Mouse (Mus musculus): ENCODE results near the gene Nampt.
"Not testable (repeated sequence)": the region's sequence is repeated elsewhere in the genome, so short reads cannot be mapped to it uniquely, and the experiment has no call there.

The Nampt gene

GRCm38 (mm10) chr12:32846325-32846724 is 27.0 kb downstream of the Nampt start:
- DNase-seq = no peak

GRCm38 (mm10) chr12:32853757-32854156 is 34.4 kb downstream of the Nampt start:
- DNase-seq = no peak

GRCm38 (mm10) chr12:32854866-32855265 is 35.5 kb downstream of the Nampt start:
- DNase-seq = no peak

GRCm38 (mm10) chr12:32855398-32855797 is 36.1 kb downstream of the Nampt start:
- DNase-seq = no peak

- no peak for DNase-seq
These were observed 37.6 kb downstream of the Nampt start for GRCm38 (mm10) chr12:32856707-32857511.

- DNase-seq = no peak
These were observed 39.1 kb downstream of the Nampt start for GRCm38 (mm10) chr12:32858444-32858843.

GRCm38 (mm10) chr12:32860820-32861219 is 41.5 kb downstream of the Nampt start:
- no peak for DNase-seq

GRCm38 (mm10) chr12:32870815-32871214 is 51.5 kb downstream of the Nampt start:
- DNase-seq = no peak

GRCm38 (mm10) chr12:32877500-32877899 is 58.2 kb downstream of the Nampt start:
- no peak for DNase-seq

GRCm38 (mm10) chr12:32877964-32878571 is 58.7 kb downstream of the Nampt start:
- DNase-seq = no peak

- DNase-seq = no peak
These were observed 60.0 kb downstream of the Nampt start for GRCm38 (mm10) chr12:32879371-32879770.

GRCm38 (mm10) chr12:32884356-32884755 is 65.0 kb downstream of the Nampt start:
- no peak for DNase-seq

GRCm38 (mm10) chr12:32885041-32885440 is 65.7 kb downstream of the Nampt start:
- no peak for DNase-seq

- no peak for DNase-seq
These were observed 67.0 kb downstream of the Nampt start for GRCm38 (mm10) chr12:32886353-32886752.

GRCm38 (mm10) chr12:32888226-32888625 is 68.9 kb downstream of the Nampt start:
- no peak for DNase-seq

GRCm38 (mm10) chr12:32889846-32890245 is 70.5 kb downstream of the Nampt start:
- DNase-seq = no peak

GRCm38 (mm10) chr12:32890455-32890854 is 71.1 kb downstream of the Nampt start:
- no peak for DNase-seq

- not testable (repeated sequence) for DNase-seq
These were observed 71.9 kb downstream of the Nampt start for GRCm38 (mm10) chr12:32891271-32891670.

- DNase-seq = peak; percentile 88
These were observed 73.9 kb downstream of the Nampt start for GRCm38 (mm10) chr12:32893212-32893611.

- no peak for DNase-seq
These were observed 76.5 kb downstream of the Nampt start for GRCm38 (mm10) chr12:32895806-32896205.

- DNase-seq = no peak
These were observed 77.2 kb downstream of the Nampt start for GRCm38 (mm10) chr12:32896496-32896895.

GRCm38 (mm10) chr12:32897199-32898120 is 78.1 kb downstream of the Nampt start:
- peak; percentile 91 for DNase-seq

GRCm38 (mm10) chr12:32901005-32901404 is 81.7 kb downstream of the Nampt start:
- no peak for DNase-seq
